Mouse (Mus musculus) E14TG2a.4 (cell line): Measurements from ENCODE around the gene Mapkapk3.

ENCODE experiments used
- CTCF ChIP-seq: conservative IDR thresholded peaks from 2 replicates; pipeline ENCODE4 v1.5.1; 2014; ENCODE audit warnings: low read length
- NANOG ChIP-seq: IDR thresholded peaks from 2 replicates; pipeline ENCODE4 v1.6.1; 2014; ENCODE audit warnings: borderline replicate concordance, low read length, mixed read lengths
- POU5F1 ChIP-seq: IDR thresholded peaks from 2 replicates; pipeline ENCODE4 v1.6.1; 2014; ENCODE audit warnings: low read length, borderline replicate concordance

DNA sequence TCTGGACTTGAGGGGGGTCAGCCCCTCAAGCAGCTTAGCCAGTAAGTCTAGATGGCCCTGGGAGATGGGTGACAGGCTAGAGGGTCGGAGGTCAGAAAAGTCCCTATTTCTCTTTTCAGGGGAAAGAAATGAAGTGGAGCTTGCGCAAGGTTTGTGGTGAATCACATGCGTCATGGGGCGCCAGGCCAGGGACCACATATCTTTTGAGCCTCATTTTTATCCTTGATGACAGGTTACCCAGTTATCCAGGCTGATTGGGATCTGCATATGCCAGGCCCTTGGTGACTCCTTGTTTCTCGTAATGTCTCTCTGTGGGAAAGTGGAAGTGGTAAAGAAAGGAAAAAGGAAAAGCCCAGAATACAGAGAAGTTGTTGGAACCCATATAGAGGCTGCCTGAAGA lies 25.8 kb downstream of the Mapkapk3 start:
- TF ChIP-seq CTCF (no peak), POU5F1 (no peak), NANOG (no peak)
